Mouse (Mus musculus): ENCODE measurements around the gene Nop14.

GRCm38 (mm10) chr5:34660591-34661130, 713 bp upstream of the Nop14 start:
- TF ChIP-seq CTCF (IDR thresholded peaks at IDR 0.05; ENCODE audit: low read depth) (no peak), EP300 (IDR thresholded peaks at IDR 0.05; ENCODE audit: low read depth) (no peak)

Data from liver, postnatal 0 days (tissue).